Mouse (Mus musculus) adrenal gland, postnatal 25 days (tissue): ENCODE data around the gene Fam177a. TPM values are rescaled to one million over a fixed set of nuclear protein-coding genes. Genes with fewer than 3 reads are reported as not detected.
"Not testable (repeated sequence)": the region's sequence is repeated elsewhere in the genome, so short reads cannot be mapped to it uniquely, and the experiment has no call there.

Experiments
- DNase-seq: peaks from one replicate; pipeline ENCODE4 v3.0.0; 2021; ENCODE audit warnings: mixed read lengths
- long read RNA-seq: library from polyadenylated mRNA; stranded (forward); transcript quantifications from one replicate; pipeline ENCODE4 v2.0.0, GENCODE M21; 2021
- total RNA-seq: library from RNA; stranded (reverse); gene quantifications from 2 replicates; pipeline ENCODE4 v1.2.3, GENCODE M21; 2021

Gene Fam177a
- 6.1 and 12.4 TPM in 2 replicates for total RNA-seq
- long read RNA-seq, transcript Fam177a-201 (5 exons, 3,922 nt): major isoform, 12 of 14 reads
- long read RNA-seq, partial matches to known transcripts: 0 of 14 reads
- long read RNA-seq, other reads (novel, unspliced or antisense): 2 of 14 reads

DNA sequence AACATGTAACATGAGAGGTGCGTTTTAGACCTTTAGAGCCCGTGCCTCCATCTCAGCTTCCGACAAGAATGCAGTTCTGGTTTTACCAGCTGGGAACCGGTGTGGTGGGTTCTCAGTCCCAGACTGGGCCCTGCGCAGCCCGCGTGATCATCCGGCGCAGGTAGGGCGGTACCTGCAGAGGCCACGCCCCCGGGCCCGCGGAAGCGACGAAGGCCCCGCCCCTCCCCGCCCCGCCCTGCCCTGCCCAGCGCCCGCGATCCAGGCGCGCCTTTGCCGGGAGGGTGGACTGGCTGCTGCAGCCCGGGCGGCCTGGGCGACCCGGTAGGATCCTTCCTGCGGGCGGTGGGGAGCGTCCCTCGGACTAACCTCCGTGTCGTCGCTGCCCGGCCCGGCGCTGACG, at the start of gene Fam177a:
TSS of gene Fam177a (plus strand) at position 228 of the 400 bp plus-strand sequence.
- DNase-seq: not testable (repeated sequence)

- DNase-seq: no peak
These were observed 49.0 kb upstream of the Fam177a start for GRCm38 (mm10) chr12:55075296-55075695.

- DNase-seq: not testable (repeated sequence)
These were observed 45.6 kb upstream of the Fam177a start for GRCm38 (mm10) chr12:55078706-55079105.

DNA sequence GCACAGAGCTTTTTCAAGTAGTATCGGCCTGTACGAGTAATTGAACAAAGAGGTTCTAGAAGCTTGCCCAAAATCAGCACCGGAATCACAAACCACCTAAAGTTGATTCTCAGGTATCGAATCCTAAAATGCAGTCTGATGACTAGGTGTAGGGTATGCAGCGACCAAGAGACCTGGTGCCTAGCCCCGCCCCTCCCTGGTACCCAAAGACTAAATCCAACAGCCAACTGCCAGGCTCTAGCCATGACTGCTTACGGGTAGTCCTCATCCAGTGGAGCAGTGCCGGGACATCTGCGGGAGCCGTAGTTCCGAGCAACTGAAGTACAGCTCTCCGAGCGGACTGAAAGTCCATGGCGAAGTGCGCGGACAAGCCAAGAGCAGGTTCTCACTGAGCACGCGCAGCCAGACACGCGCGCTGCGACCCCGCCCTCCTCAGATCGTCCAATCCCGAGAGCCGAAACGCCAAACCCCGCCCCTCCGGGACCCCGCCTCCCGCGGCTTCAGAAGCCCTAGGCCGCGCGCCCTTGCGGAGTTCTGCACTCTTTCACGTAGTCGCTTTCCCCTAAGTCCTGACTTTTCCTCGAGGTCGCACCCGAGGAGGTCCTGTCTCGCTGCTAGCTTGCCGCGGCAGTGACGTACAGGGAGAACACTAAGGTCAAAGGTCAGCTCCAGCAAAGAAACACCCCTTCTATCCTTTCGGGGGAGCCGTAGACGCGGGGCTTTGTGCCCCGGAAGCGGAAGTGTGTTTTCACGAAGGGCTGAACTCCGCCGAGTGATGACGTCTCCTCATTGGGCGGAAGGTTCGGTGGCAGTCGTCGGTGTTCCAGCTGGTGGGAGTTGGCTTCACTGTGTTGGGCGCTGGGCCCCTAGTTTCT, 44.3 kb upstream of the Fam177a start, which contains the start of the genes 2700097O09Rik and Srp54a:
TSS of gene 2700097O09Rik (minus strand) at position 385 of the 875 bp plus-strand sequence.
TSS of gene Srp54a (plus strand) at position 537 of the 875 bp plus-strand sequence.
- DNase-seq: peak; percentile 92

- DNase-seq: not testable (repeated sequence)
These were observed 43.7 kb upstream of the Fam177a start for GRCm38 (mm10) chr12:55080601-55080942.

DNA sequence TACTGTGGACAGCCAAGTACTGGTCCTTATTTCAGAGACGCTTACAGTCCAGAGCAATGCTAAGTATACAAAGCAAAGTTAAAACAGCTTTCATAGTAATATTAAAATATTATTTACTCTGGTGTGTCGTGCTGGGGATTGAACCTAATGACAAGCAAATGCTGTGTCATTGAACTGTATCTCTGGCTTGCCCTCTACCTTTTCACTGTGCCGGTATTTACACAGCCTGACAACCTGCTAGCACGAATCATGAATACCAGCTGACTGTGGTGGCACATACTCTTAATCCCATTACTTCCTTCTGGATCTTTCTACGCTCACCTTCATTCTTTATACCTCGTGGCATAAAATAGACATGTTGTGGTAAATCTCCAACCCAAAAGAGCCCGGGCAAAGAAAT, 32.1 kb upstream of the Fam177a start:
- not testable (repeated sequence) for DNase-seq

DNA sequence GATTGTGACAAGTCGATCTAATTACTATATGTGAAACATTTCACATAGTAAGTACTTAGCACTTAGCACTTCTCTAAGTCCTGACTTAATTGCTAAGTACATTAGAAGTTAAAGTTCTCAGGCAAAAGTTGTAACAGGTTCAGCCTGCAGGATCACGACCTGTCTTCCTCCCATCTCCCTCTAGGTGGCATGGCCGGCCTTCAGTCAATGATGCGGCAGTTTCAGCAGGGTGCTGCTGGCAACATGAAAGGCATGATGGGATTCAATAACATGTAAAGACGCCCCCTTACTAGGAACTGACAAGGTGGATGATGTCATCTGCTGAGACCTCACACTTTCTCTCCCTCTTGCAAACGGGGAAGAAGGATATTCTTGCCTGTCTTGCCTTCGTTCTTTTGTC, 11.7 kb upstream of the Fam177a start:
- not testable (repeated sequence) for DNase-seq

DNA sequence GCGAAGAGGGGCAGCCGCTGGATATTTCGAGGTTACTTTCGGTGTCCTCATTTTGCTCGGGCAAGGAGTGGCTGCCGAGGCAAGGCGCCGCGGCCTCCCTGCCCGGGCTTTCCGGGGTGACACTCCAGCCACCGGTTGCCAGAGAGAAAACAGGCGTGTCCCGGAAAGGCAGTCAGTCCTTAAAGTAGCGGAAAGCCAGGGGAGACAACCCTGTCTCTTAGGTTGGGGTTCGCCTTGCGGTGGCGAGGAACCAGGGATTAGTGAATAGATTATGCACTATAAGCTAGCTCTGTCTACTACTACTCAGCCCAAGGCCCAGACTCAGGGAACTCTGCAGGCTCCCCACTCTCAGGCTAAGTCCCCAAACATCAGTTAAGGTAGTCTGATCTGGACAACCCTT, 462 bp downstream of the Fam177a start:
- not testable (repeated sequence) for DNase-seq

DNA sequence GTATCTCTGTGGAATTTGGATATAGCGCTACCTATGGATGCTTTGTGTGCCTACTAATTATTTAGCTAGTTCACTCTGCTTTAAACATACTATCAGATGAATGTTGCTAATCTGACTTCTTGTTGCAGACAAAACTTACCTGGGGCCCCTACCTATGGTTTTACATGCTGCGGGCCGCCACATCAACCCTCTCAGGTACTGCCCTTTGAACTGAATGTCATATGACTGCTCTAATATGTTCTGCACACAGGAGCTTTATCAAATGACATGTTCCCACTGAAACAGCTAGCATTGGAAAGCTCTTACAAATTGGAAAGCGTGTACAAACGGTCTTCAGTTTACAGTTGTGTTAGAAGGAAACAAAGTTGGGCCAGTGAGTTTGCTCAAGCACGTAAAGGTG, 11.3 kb downstream of the Fam177a start:
- not testable (repeated sequence) for DNase-seq

DNA sequence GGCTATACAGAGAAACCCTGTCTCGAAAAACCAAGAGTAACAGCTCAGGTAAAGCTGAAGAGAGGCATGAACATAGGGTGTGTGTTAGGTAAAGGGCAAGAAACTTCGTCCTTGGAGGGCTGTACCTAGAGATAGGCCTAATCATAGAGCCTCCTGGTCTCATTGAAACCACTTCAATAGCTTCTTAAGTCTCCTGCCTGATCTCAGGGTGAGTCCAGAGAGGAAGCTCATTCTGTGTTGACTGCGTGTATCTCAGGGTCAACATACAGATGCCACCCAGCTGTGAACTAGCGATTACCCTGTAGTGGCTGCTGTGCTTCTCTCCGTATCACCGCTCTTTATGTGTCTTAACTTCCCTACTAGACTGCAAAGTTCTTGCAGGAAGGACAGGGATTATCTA, 13.6 kb downstream of the Fam177a start:
- not testable (repeated sequence) for DNase-seq

DNA sequence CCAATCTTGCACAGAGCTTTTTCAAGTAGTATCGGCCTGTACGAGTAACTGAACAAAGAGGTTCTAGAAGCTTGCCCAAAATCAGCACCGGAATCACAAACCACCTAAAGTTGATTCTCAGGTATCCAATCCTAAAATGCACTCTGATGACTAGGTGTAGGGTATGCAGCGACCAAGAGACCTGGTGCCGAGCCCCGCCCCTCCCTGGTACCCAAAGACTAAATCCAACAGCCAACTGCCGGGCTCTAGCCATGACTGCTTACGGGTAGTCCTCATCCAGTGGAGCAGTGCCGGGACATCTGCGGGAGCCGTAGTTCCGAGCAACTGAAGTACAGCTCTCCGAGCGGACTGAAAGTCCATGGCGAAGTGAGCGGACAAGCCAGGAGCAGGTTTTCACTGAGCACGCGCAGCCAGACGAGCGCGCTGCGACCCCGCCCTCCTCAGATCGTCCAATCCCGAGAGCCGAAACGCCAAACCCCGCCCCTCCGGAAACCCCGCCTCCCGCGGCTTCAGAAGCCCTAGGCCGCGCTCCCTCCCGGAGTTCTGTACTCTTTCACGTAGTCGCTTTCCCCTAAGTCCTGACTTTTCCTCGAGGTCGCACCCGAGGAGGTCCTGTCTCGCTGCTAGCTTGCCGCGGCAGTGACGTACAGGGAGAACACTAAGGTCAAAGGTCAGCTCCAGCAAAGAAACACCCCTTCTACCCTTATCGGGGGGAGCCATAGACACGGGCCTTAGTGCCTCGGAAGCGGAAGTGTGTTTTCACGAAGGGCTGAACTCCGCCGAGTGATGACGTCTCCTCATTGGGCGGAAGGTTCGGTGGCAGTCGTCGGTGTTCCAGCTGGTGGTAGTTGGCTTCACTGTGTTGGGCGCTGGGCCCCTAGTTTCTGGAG, 30.5 kb downstream of the Fam177a start, which contains the start of gene Srp54b:
TSS of gene Srp54b (plus strand) at position 546 of the 890 bp plus-strand sequence.
- not testable (repeated sequence) for DNase-seq

DNA sequence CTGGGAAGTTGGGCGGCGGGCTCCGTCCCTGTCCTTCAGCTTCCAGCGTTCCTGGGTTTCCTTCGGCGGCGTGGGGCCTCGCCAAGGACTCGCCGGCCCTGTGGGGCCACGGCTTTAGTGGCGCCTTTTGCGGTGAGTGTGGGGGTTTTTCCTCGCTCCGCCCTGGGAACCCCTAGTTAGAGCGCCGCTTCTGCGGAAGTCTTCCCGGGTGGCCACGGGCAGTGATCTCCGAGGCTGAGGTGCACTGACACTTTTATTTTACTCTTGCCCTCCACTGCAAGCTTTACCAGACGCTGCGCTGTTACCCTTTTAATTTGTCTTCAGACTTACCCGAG, 31.1 kb downstream of the Fam177a start:
- not testable (repeated sequence) for DNase-seq

DNA sequence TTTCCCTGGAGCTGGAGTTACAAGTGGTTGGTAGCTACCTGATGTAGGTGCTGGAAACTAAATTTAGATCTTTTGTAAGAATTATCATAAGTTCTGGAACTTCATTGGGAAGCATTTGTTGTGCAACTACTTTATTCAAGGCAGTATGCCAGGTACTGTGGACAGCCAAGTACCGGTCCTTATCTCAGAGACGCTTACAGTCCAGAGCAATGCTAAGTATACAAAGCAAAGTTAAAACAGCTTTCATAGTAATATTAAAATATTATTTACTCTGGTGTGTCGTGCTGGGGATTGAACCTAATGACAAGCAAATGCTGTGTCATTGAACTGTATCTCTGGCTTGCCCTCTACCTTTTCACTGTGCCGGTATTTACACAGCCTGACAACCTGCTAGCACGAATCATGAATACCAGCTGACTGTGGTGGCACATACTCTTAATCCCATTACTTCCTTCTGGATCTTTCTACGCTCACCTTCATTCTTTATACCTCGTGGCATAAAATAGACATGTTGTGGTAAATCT, 42.8 kb downstream of the Fam177a start:
- DNase-seq: not testable (repeated sequence)

DNA sequence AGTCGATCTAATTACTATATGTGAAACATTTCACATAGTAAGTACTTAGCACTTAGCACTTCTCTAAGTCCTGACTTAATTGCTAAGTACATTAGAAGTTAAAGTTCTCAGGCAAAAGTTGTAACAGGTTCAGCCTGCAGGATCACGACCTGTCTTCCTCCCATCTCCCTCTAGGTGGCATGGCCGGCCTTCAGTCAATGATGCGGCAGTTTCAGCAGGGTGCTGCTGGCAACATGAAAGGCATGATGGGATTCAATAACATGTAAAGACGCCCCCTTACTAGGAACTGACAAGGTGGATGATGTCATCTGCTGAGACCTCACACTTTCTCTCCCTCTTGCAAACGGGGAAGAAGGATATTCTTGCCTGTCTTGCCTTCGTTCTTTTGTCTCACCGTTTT, 63.4 kb downstream of the Fam177a start:
- DNase-seq: not testable (repeated sequence)

DNA sequence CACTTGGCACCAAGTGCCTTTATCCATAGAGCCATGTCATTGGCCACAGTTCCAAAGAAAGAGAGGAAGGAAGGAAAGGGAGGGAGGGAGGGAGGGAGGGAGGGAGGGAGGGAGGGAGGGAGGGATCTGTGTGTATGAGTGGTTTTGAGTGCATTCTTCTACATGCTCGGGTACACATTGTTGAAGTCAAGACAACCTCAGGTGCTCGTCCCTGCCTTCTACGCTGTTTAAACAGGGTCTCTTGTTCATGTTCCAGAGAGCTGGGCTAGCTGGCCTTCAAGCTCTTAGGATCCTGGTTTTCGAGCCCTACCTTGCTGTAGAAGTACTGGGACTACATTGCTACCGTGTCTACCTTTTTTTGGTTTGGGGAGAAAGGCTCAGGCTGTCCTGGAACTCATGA, 64.9 kb downstream of the Fam177a start:
- DNase-seq: not testable (repeated sequence)

Other genes with a start within 250 kb of the Fam177a start
- not detected in 2 replicates for gene Gm20403, start 137.9 kb upstream of the Fam177a start, total RNA-seq
- gene Baz1a, start 110.1 kb upstream of the Fam177a start, total RNA-seq: 23.6 and 28.0 TPM in 2 replicates
- gene 2700097O09Rik, start 44.4 kb upstream of the Fam177a start, total RNA-seq: 11.5 and 15.7 TPM in 2 replicates
- 131 and 173 TPM in 2 replicates for gene Srp54a, start 44.2 kb upstream of the Fam177a start, total RNA-seq
- 105 and 115 TPM in 2 replicates for gene Srp54b, start 30.6 kb downstream of the Fam177a start, total RNA-seq
- gene 1700047I17Rik2, start 75.1 kb downstream of the Fam177a start, total RNA-seq: 0.55 and 6.9 TPM in 2 replicates
- gene Srp54c, start 105.7 kb downstream of the Fam177a start, total RNA-seq: 54.8 and 58.7 TPM in 2 replicates
- 19.3 and 21.3 TPM in 2 replicates for gene 1110008L16Rik, start 175.1 kb downstream of the Fam177a start, total RNA-seq
- gene Ppp2r3c, start 178.5 kb downstream of the Fam177a start, total RNA-seq: 10.8 and 11.3 TPM in 2 replicates